Mouse (Mus musculus) telencephalon, adult 2 months (tissue): ENCODE results near the gene Heatr9.
A peak's percentile ranks its signal among the peaks of the same experiment; 100 is the strongest.
"Not testable (repeated sequence)": the region's sequence is repeated elsewhere in the genome, so short reads cannot be mapped to it uniquely, and the experiment has no call there.

ENCODE experiments used
- DNase-seq: peaks from one replicate; pipeline ENCODE4 v3.0.0-alpha.2; 2011; ENCODE audit warnings: low read depth, low spot score

Gene Heatr9

DNA sequence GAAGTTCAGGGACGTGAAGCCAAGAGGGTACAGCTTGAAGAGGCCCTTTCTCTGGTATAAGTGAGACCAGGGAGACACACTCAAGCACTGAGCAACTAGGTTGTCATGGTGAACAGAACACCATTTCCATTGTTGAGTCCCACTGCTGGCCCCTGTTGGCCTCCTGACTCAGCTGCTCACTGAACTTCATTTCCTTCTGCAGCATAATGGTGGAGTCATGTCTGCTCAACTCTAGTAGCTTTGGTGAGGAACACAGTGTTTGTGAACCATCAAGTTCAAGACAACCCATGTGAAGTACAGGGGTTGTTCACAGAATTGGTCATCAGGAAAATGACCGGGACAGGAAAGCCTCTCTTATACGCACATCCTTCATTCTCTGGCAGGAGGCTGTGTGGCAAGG lies at the start of gene Heatr9:
TSS of gene Heatr9 (minus strand) at position 101 of the 400 bp plus-strand sequence.
- no peak for DNase-seq

GRCm38 (mm10) chr11:83570189-83570588 lies 48.2 kb upstream of the Heatr9 start:
- no peak for DNase-seq

DNA sequence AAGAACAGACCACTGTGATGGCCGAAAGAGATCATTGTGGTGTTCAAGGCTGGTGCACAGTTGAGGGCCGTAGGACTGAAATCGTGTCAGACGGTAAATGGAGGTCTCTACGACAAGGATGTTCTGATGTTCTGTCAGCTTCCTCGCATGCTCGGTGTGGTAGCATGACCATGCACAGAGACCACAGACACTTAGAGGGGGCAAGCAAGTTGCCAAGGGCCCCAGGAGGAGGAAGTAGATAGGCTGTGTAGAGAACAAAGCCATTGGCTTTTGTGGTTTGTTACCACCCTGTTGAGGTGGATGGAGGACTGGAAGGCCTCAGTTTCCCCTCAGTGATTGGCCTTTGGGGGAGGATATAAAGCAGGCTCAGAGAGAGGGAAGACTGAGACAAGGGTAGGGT lies 47.3 kb upstream of the Heatr9 start:
- no peak for DNase-seq

GRCm38 (mm10) chr11:83568786-83569185 lies 46.8 kb upstream of the Heatr9 start:
- no peak for DNase-seq

DNA sequence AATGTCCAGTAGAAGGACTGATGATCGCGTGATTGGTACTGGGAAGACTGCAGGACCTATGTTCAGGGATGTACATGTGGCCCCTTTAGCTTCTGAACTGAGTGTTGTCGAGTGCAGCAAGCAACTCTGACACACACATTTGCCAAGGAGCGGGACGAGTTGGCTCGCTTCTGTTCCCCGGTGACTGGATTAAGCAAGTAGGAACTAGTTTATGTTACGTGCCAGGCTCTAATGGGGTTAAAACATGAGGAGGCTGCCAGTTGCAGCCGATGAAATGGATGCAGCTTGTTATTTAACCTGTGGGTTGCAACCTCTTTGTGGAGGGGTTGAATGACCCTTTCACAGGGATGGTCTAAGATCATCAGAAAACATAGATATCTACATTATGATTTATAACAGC lies 46.1 kb upstream of the Heatr9 start:
- no peak for DNase-seq

- no peak for DNase-seq
Observed at GRCm38 (mm10) chr11:83567311-83567710, 45.3 kb upstream of the Heatr9 start.

- no peak for DNase-seq
Observed at GRCm38 (mm10) chr11:83566617-83567016, 44.6 kb upstream of the Heatr9 start.

DNA sequence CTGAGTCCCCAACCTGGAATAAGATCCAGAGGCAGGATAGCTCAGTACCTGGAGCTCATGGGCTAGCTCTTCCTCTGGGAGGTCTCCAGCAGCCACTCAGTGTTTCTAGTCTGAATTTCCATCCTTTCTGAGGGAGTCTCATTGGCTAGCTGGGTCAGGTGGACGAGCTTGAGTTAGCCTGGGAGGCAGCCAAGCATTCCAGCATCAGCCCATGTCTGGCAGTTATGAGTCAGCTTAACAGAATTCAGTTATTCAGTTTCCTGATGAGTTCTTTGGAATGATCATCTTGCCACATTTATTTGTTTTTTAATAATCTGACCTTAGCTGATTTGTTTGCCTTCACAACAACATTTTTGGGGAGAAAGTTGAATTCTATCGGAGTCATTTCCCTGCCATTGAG lies 41.8 kb upstream of the Heatr9 start:
- DNase-seq = no peak

DNA sequence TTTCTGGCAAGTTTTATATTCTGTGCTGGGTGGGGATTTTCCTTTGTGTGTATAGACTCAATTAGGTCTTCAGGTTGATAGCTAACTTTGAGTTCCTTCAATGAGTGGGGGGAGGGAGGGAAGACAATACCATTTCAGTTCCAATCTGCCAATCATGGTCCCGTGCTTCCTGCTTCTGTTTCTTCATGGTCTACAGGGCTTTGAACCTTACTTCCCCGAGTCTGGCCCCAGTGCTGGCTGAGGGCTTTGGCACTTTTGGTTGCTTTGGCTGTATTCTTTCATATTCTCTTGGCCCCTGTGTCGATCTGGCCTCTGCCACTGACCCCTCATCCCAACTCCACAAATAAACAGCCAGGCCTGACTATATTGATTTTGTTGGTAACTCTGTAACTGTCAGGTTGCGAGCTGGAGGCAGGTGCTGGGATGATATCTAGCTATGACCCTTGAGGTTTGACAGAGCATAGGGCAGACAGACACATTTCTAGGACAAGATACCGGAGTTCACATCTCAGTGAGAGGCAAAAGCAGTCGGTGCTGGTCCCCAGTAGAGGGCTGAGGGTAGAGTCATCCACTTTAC lies 40.4 kb upstream of the Heatr9 start:
- DNase-seq = no peak

DNA sequence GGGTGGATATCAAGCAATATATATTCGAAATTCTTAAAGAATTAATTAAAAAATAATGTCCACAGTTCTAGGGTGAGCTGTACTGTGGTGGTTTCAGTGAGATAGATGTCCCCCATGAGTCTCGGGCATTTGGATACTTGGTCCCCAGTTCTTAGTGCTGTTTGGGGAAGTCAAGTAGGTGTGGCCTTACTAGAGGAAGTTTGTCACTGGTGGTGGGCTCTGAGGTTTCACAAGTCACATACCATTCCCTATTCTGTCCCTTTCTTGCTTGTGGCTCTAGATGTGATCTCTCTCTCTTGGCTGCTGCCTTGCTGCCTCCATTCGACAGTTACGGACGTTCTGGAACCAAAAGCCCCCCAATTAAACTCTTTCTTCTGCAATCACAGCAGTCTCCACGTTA lies 38.4 kb upstream of the Heatr9 start:
- no peak for DNase-seq

DNA sequence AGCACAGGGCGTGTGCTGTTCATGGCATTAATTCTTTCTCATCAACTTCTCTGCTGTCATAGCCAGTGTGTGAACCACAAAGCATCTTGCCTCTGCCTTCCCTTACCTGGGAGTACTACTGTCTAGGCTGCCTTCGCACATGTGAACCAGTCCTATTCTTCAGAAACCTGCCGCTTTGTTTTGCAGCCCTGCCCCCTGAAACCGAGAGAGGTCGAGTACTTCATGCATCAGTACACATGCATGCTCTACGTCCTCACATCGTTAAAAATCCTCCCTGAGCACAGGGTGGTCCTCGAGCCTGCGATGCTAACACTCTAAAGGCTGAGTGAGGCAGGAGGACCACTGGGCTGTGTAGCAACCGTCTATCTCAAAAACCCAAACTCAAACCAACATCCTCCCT lies 35.1 kb upstream of the Heatr9 start:
- DNase-seq = no peak

- peak; percentile 82 for DNase-seq
Observed at GRCm38 (mm10) chr11:83556085-83556781, 34.3 kb upstream of the Heatr9 start.

GRCm38 (mm10) chr11:83551668-83552067 lies 29.7 kb upstream of the Heatr9 start:
- no peak for DNase-seq

- DNase-seq = not testable (repeated sequence)
Observed at GRCm38 (mm10) chr11:83551037-83551436, 29.1 kb upstream of the Heatr9 start.

- no peak for DNase-seq
Observed at GRCm38 (mm10) chr11:83550186-83550632, 28.2 kb upstream of the Heatr9 start.

DNA sequence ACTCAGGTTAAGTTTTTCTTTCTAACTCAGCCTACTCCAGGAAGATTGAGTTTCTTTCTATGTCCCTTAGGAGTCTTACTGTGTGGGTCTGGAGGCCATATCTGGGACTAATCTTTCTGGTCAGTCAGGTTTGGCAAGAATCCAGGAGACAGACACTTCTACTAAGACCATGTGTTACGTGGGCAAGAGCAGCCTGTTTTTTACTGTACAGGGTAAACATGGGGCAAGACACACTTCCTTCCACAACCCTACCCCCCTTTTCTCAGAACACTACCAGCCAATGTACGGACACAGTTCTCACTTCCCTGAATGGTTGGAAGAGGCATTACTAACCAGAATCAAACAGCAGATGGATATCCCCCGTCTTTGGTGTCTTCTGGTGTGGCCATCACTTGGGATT lies 22.2 kb upstream of the Heatr9 start:
- no peak for DNase-seq

DNA sequence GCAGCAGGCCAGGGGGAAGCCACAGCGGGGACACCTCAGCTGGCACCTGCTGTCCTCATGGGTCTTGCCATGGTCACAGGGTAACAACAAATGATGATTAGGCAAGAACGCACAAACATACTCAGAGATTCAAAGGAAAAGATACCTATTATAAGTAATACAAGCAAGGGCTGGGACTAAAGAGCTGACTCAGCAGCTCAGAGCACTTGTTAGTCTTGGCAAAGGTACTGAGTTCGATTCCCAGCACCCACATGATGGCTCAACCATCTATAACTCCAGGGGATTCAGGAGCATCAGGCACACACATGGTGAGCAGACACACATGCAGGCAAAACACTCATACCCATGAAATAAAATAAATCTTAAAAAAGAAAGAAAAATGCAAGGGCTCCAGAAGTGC lies 19.4 kb upstream of the Heatr9 start:
- DNase-seq = no peak

DNA sequence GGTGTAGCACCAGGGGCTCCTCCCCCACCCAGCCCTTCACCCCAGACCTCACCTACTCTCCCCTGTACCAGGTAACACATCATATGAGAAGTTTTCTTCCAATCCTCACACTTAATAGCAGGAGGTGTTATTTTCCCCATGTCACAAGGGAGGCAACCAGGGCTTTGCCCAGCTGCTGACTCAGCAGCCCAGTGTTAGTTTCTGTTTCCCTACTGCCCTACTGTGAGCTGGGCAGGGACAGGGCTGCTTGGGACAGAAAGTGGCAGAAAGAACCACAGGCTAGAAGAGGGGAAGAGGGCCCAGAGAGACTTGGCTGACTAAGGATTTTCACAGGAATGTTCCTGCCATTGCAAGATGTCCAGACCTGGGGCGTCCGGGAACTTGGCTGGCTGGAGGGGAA lies 19.0 kb upstream of the Heatr9 start:
- DNase-seq = no peak

DNA sequence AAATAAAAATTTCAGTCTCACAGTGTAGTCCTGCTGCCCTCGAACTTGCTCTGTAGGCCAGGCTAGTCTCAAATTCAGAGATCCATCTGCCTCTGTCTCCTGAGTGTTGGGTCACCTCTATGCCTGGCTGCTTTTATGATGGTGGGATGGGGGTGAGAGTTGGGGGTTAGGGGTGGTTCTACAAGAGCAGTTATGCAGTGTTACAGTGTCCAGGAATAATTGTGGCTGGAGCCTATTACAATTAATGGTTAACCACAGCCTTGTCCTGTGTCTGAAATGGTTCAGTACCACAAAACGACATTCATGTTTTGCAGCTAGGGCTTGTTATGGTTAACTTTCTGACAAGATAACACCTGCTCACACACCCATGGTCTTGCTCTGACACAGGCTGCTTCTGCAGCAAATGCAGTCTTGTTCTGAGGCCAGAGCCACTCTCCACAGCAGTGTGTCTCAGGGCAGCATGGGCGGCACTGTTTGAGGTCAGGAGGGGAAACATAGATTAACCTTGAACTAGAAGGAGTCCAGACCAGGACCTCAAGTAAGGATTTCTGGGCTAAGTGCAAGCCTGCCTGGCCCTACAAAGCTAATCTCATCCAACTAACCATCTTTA lies 16.8 kb upstream of the Heatr9 start:
- DNase-seq = no peak

DNA sequence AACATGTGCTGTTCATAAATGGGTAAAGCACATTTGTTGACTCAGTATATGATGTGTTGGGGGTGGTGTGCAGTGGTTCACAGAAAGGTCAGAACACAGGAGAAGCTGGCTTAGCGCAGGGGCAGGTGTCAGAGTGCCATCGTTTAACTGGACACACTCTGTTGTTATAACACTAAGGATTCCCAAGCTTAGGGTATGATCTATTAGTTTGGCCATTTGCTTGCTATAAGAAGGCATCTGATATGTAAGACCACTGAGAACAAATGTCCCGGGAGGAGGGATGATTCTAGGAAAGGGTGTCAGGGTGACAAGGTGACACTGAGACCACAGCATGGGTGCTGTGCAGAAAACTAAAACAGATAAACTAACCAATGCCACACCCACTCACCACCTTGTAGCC lies 14.9 kb upstream of the Heatr9 start:
- DNase-seq = no peak

- DNase-seq = no peak
Observed at GRCm38 (mm10) chr11:83534609-83535423, 12.8 kb upstream of the Heatr9 start.

- no peak for DNase-seq
Observed at GRCm38 (mm10) chr11:83534143-83534542, 12.2 kb upstream of the Heatr9 start.
